Mouse (Mus musculus): ENCODE data around the gene Ankrd26. TPM values are rescaled to one million over a fixed set of nuclear protein-coding genes. Genes with fewer than 3 reads are reported as not detected.

The Ankrd26 gene
- polyA plus RNA-seq, 1 experiment from 2014 or later, result 14.4 TPM

DNA sequence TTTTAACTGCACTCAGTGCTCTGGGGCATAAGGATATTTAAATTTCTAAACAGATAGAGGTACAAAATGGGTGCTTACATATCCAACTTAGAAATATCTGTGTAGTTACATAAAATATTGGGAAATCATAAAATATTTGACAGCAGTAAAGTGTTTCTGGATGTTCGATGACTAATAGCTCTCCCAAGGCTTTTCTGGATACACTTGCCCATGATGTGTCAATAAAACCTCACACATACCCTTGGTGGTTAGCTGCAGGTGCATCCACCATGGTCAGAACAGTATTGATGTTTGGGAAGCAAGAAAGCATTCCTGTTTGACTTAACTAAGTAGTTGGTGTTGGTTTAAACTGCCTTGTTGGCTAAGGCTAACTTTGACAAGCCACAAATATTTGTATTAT is 104.3 kb downstream of the Ankrd26 start:
- Histone ChIP-seq H3K4me2 (replicated peaks; ENCODE audit: low read depth, low read length) (no peak overlapping the region), H3K9me3 (ENCODE audit: control insufficient read depth, low read depth, low read length) (no peaks in the 10 kb centered on the region), H3K4me1 (ENCODE audit: control insufficient read depth, insufficient read depth, low read length) (peaks cover 6% of the 10 kb centered on the region; the same call in 1 of the 2 replicates), H3K27ac (ENCODE audit: low read length) (no peak overlapping the region), H3K27me3 (ENCODE audit: control insufficient read depth, insufficient read depth, low read length) (no peaks in the 10 kb centered on the region), H3K4me3 (ENCODE audit: low read depth, low read length) (no peak overlapping the region), H3K9ac (replicated peaks; ENCODE audit: low read depth, low read length) (no peak overlapping the region), H3K36me3 (ENCODE audit: control insufficient read depth, insufficient read depth, low read length) (peaks cover 5% of the 10 kb centered on the region)
- WGBS, result 87% methylated on average over 1 of the region's 1 CpGs
- no peak for ATAC-seq (ENCODE audit: insufficient number of reproducible peaks, insufficient read depth, low FRiP score, low read depth)

- Histone ChIP-seq H3K4me3 (ENCODE audit: low read depth, low read length) (peak within 1 kb of the TSS; percentile 63), H3K9ac (replicated peaks; ENCODE audit: low read depth, low read length) (peak within 1 kb of the TSS; percentile 88), H3K4me2 (replicated peaks; ENCODE audit: low read depth, low read length) (peak within 1 kb of the TSS; percentile 68), H3K36me3 (ENCODE audit: control insufficient read depth, insufficient read depth, low read length) (peaks cover 3% of the 10 kb centered on the region), H3K27me3 (ENCODE audit: control insufficient read depth, insufficient read depth, low read length) (no peaks in the 10 kb centered on the region), H3K9me3 (ENCODE audit: control insufficient read depth, low read depth, low read length) (no peaks in the 10 kb centered on the region), H3K4me1 (ENCODE audit: control insufficient read depth, insufficient read depth, low read length) (peaks cover 6% of the 10 kb centered on the region; the same call in 1 of the 2 replicates), H3K27ac (ENCODE audit: low read length) (peak within 1 kb of the TSS; percentile 93; the same call in 1 of the 2 replicates)
- ATAC-seq (ENCODE audit: insufficient number of reproducible peaks, insufficient read depth, low FRiP score, low read depth), result peak; percentile 95
- whole genome bisulfite sequencing, result under 1% methylated on average over 43 of the region's 43 CpGs
Measured at GRCm38 (mm10) chr6:118455042-118455631, 106.9 kb downstream of the Ankrd26 start, which contains the start of gene Zfp248. TSS of gene Zfp248 (minus strand) at chr6:118455528.

GRCm38 (mm10) chr6:118454452-118454851 is 107.6 kb downstream of the Ankrd26 start:
- no peaks in the 10 kb centered on the region for H3K9me3 ChIP-seq (ENCODE audit: control insufficient read depth, low read depth, low read length)
- peaks cover 3% of the 10 kb centered on the region for H3K36me3 ChIP-seq (ENCODE audit: control insufficient read depth, insufficient read depth, low read length)
- H3K9ac ChIP-seq (replicated peaks; ENCODE audit: low read depth, low read length), result peak overlapping the region; percentile 88
- 27% methylated on average over 8 of the region's 8 CpGs for WGBS
- 0 out of 2 replicates have a peak, but pooled peaks have one; percentile 4 for ATAC-seq (ENCODE audit: insufficient number of reproducible peaks, insufficient read depth, low FRiP score, low read depth)
- peak overlapping the region; percentile 93; the same call in 1 of the 2 replicates for H3K27ac ChIP-seq (ENCODE audit: low read length)
- no peaks in the 10 kb centered on the region for H3K27me3 ChIP-seq (ENCODE audit: control insufficient read depth, insufficient read depth, low read length)
- peaks cover 6% of the 10 kb centered on the region; the same call in 1 of the 2 replicates for H3K4me1 ChIP-seq (ENCODE audit: control insufficient read depth, insufficient read depth, low read length)
- H3K4me3 ChIP-seq (ENCODE audit: low read depth, low read length), result peak overlapping the region; percentile 63
- H3K4me2 ChIP-seq (replicated peaks; ENCODE audit: low read depth, low read length), result peak overlapping the region; percentile 68

Other genes starting within 250 kb of the Ankrd26 start
- 30.4 and 34.0 TPM in 2 replicates for gene Bms1, start 142.8 kb downstream of the Ankrd26 start, polyA plus RNA-seq (2014; fragmentation: Nextera tagmentation; extraction: Ambion mirVana)
- 8.0 and 10.6 TPM in 2 replicates for gene Zfp248, start 106.7 kb downstream of the Ankrd26 start, polyA plus RNA-seq (2014; fragmentation: Nextera tagmentation; extraction: Ambion mirVana)
- gene Zfp9, start 82.9 kb downstream of the Ankrd26 start, polyA plus RNA-seq (2014; fragmentation: Nextera tagmentation; extraction: Ambion mirVana), result 12.2 and 12.4 TPM in 2 replicates

All from stomach, embryonic 14.5 days (tissue).